Mouse (Mus musculus): Measurements from ENCODE around the gene Tmem132e.

The Tmem132e gene

GRCm38 (mm10) chr11:82428801-82429200, 40.1 kb downstream of the Tmem132e start:
- no peak for DNase-seq (ENCODE audit: low spot score in 2 of 2)

GRCm38 (mm10) chr11:82434091-82434831, 45.6 kb downstream of the Tmem132e start:
- DNase-seq (ENCODE audit: low spot score in 2 of 2): no peak

GRCm38 (mm10) chr11:82434832-82435182, 46.1 kb downstream of the Tmem132e start:
- no peak for DNase-seq (ENCODE audit: low spot score in 2 of 2)

- no peak for DNase-seq (ENCODE audit: low spot score in 2 of 2)
Observed at GRCm38 (mm10) chr11:82448485-82448884, 59.8 kb downstream of the Tmem132e start.

GRCm38 (mm10) chr11:82452516-82452915, 63.8 kb downstream of the Tmem132e start:
- no peak for DNase-seq (ENCODE audit: low spot score in 2 of 2)

GRCm38 (mm10) chr11:82453230-82453629, 64.5 kb downstream of the Tmem132e start:
- peak in 1 of 2 experiments; percentile 35 for DNase-seq (ENCODE audit: low spot score in 2 of 2)

GRCm38 (mm10) chr11:82461326-82461725, 72.6 kb downstream of the Tmem132e start:
- DNase-seq (ENCODE audit: low spot score in 2 of 2): no peak

- DNase-seq (ENCODE audit: low spot score in 2 of 2): no peak
Observed at GRCm38 (mm10) chr11:82465536-82465935, 76.8 kb downstream of the Tmem132e start.

- peak; percentile 36 to 54 for DNase-seq (ENCODE audit: low spot score in 2 of 2)
Observed at GRCm38 (mm10) chr11:82467218-82467617, 78.5 kb downstream of the Tmem132e start.

- DNase-seq (ENCODE audit: low spot score in 2 of 2): no peak
Observed at GRCm38 (mm10) chr11:82471076-82471475, 82.4 kb downstream of the Tmem132e start.

- DNase-seq (ENCODE audit: low spot score in 2 of 2): no peak
Observed at GRCm38 (mm10) chr11:82473137-82473621, 84.5 kb downstream of the Tmem132e start.

GRCm38 (mm10) chr11:82476092-82476491, 87.4 kb downstream of the Tmem132e start:
- no peak for DNase-seq (ENCODE audit: low spot score in 2 of 2)

- DNase-seq (ENCODE audit: low spot score in 2 of 2): no peak
Observed at GRCm38 (mm10) chr11:82477412-82477811, 88.7 kb downstream of the Tmem132e start.

GRCm38 (mm10) chr11:82480941-82481340, 92.2 kb downstream of the Tmem132e start:
- DNase-seq (ENCODE audit: low spot score in 2 of 2): no peak

GRCm38 (mm10) chr11:82487359-82488086, 98.8 kb downstream of the Tmem132e start:
- no peak for DNase-seq (ENCODE audit: low spot score in 2 of 2)

GRCm38 (mm10) chr11:82490896-82491295, 102.2 kb downstream of the Tmem132e start:
- DNase-seq (ENCODE audit: low spot score in 2 of 2): no peak
